Mouse (Mus musculus) ES-E14 (cell line): ENCODE data around the gene Atp8a1.

Experiments
- CHD2 ChIP-seq: IDR thresholded peaks from 2 replicates; pipeline ENCODE4 v1.6.1; 2014; ENCODE audit warnings: mild to moderate bottlenecking, low read depth, low read length, inconsistent platforms
- HCFC1 ChIP-seq: IDR thresholded peaks from 2 replicates; pipeline ENCODE4 v1.6.1; 2012; ENCODE audit warnings: low read length, inconsistent platforms, borderline replicate concordance; ENCODE audit not compliant: insufficient read depth
- MAFK ChIP-seq: IDR thresholded peaks from 2 replicates; pipeline ENCODE4 v1.6.1; 2014; ENCODE audit warnings: mild to moderate bottlenecking, low read depth, low read length, inconsistent platforms; ENCODE audit not compliant: insufficient read depth
- ZC3H11A ChIP-seq: IDR thresholded peaks from 2 replicates; pipeline ENCODE4 v1.6.1; 2012; ENCODE audit warnings: low read depth, mild to moderate bottlenecking, inconsistent platforms, low read length, borderline replicate concordance

DNA sequence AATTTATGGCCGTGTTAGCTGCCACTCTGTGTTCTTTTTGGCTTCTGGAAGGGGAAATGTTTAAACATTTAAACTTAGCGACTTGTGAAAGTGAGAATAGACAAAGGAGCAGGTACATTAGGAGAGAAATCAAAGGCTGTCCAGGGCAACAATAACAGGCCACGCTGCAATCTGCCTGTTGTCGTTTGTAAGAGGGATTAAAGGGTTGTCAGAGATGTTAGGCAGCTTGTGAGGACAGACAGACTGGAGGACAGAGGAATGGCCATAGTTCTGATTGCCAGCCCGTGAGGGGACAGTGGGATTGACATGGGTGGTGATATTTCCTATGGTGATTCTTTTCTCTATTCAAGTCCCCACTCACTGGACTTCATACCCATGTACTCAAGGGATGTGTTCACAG lies 161.8 kb downstream of the Atp8a1 start:
- no peak for TF ChIP-seq MAFK
- no peak for TF ChIP-seq ZC3H11A
- TF ChIP-seq CHD2: no peak
- no peak for TF ChIP-seq HCFC1
